Mouse (Mus musculus): Measurements from ENCODE around the gene Chst7.

GRCm38 (mm10) chrX:20061764-20062480, 2.6 kb downstream of the Chst7 start:
- TF ChIP-seq CTCF (IDR thresholded peaks at IDR 0.05; ENCODE audit: control insufficient read depth, insufficient read depth, insufficient read length) (no peak), MYOG (IDR thresholded peaks at IDR 0.05; ENCODE audit: control insufficient read depth, extremely low read depth, insufficient read length) (no peak), MAX (IDR thresholded peaks at IDR 0.05) (no peak), CEBPB (IDR thresholded peaks at IDR 0.05; ENCODE audit: low read depth) (no peak)
